ENCODE assay signal across 23 mouse cellular contexts in the genomic region with DNA sequence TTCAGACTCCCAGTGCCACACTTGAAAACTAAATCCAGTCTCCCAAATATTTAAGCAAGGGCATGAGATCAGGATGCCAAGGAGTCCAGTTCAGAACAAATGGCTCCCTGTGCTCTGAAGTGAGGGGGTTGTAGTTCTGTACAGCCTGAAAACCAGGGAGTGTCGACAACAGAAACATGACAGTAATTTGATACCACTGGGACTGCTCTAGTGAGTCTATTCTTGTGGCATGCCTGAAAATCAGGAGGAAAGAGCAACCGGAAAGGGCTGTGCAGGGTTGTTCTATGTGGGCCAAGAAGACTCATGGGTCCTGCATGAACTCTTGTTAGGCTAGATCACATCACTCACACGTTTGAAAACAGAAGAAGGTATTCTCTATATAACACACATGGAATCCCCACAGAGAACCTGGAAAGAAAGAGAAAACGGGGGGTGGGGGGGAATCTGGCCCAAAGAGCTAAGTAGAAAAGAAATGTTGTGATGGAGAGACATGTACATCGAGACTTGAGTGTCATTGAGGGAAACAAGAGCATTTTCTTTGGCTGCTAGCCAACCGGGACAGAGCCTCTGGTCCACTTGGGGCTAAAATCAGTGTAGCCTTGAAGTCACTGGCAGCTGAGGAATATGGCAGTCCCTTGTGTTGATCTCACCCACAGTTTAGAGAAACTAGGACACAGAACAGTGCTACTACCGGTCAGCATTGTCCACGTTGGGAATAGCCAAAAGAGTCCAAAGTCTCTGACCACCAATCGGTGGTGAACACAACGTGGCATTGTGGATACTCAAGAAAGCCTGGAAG.
DNase-seq lines count a peak whose midpoint lies in the region; TF ChIP-seq lines count a peak whose summit lies in the region.
"Had no signal": no experiment of that assay in that cellular context is flagged by ENCODE, and none has a peak within 500 bp of the region (broad histone marks: within the 10 kb centered on the region; RNA-seq: fewer than 3 reads in every experiment).

No protein-coding gene starts in this region.

- H3K27ac ChIP-seq in layer of hippocampus, adult 2 months = peak overlapping the region; percentile 52; the same call in 1 of the 2 replicates
- H3K27ac ChIP-seq: heart, embryonic 10.5 days; hindbrain, postnatal 0 days; intestine, embryonic 15.5 days; liver, embryonic 12.5 days; midbrain, embryonic 10.5 days had no signal

- TF ChIP-seq CTCF in layer of hippocampus, adult 2 months (conservative IDR thresholded peaks at IDR 0.05) = no peak

- H3K4me3 ChIP-seq in layer of hippocampus, adult 2 months = no peak overlapping the region
- H3K4me3 ChIP-seq: heart, embryonic 10.5 days; intestine, embryonic 15.5 days; liver, embryonic 12.5 days; midbrain, embryonic 10.5 days had no signal

- peak; percentile 23 for DNase-seq in cerebellum, adult 9-10 months
- no peak for DNase-seq in cerebellum, postnatal 4 days (ENCODE audit: low spot score in 2 of 2)
- peak; percentile 61 for DNase-seq in heart, adult 11 months
- no peak for DNase-seq in heart, adult 18-20 months
- DNase-seq in layer of hippocampus, adult 2 months (ENCODE audit: low spot score in 2 of 2) = no peak
- no peak for DNase-seq in layer of hippocampus, adult 8-10 months (ENCODE audit: low spot score in 2 of 2)
- peak; percentile 54 for DNase-seq in brain, adult 2 months (ENCODE audit: low read depth, low spot score)
- no peak for DNase-seq in gastrocnemius, adult 18-20 months (ENCODE audit: low spot score)
- DNase-seq: adrenal gland, adult 2 months; adrenal gland, postnatal 36 days; cerebellum, adult 8-10 months; gastrocnemius, postnatal 10 days; kidney, adult 2 months; liver, postnatal 0 days; right cerebral cortex, postnatal 25 days; spleen, adult 18-20 months; thymus, adult 2 months; thymus, postnatal 36 days had no signal

Comparison
In these comparisons a context has a peak if more than half of its experiments do, and no peak if none do; other contexts are left out.
1. DNase-seq: peak in cerebellum, adult 9-10 months (single experiment), heart, adult 11 months (single experiment) and brain, adult 2 months (single experiment); none in cerebellum, postnatal 4 days (0 of 2), heart, adult 18-20 months (0 of 2), layer of hippocampus, adult 2 months (0 of 2), layer of hippocampus, adult 8-10 months (0 of 2) and gastrocnemius, adult 18-20 months (single experiment).